Mouse (Mus musculus): ENCODE results near the gene Rhot1.

DNA sequence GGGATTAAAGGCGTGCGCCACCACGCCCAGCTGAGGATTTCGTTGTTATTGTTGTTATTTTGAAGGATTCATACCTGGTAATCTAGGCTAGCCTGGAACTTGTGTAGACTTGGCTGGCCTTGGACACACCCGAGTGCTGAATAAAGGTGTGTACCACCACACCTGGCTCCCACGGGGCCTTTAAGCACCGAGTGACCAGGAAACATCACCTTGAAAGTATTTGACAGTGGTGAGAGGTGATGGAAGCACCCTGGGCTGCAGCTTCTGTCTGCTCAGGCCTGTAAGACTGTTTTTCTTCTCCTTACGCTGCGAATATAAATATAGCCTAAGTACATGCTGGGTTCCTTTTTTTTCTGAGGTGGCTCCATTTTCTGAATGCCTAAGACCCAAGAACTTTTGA, 40.7 kb upstream of the Rhot1 start:
- no peak for TF ChIP-seq EP300 (IDR thresholded peaks at IDR 0.05; ENCODE audit: low read depth)
- TF ChIP-seq CTCF (IDR thresholded peaks at IDR 0.05; ENCODE audit: low read depth), result no peak
